Mouse (Mus musculus) adrenal gland, postnatal 25 days (tissue): ENCODE results near the gene Rbms3. TPM values are rescaled to one million over a fixed set of nuclear protein-coding genes. Genes with fewer than 3 reads are reported as not detected.

Experiments
- DNase-seq: peaks from one replicate; pipeline ENCODE4 v3.0.0; 2021; ENCODE audit warnings: mixed read lengths
- total RNA-seq: library from RNA; stranded (reverse); gene quantifications from 2 replicates; pipeline ENCODE4 v1.2.3, GENCODE M21; 2021

The Rbms3 gene
- total RNA-seq, 1 experiment from 2014 or later: 26.5 TPM

DNA sequence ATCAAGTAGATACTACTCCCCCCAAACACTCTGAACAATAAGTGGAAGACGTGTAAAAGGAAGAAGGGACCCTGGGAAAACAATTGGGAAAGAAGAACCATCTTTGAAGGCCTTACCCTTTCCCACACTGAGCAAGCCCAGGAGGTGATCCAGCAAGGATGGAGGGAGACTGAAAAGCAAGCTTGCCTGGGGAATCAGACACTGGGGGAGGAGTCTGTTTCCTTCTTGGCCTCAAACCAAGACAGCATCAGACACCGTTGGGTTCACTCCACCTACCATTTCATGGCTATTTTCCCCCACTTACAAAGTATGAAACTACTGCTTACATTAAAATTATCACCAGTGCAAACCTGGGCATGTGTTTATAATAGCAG is 587.7 kb downstream of the Rbms3 start:
- DNase-seq: no peak

DNA sequence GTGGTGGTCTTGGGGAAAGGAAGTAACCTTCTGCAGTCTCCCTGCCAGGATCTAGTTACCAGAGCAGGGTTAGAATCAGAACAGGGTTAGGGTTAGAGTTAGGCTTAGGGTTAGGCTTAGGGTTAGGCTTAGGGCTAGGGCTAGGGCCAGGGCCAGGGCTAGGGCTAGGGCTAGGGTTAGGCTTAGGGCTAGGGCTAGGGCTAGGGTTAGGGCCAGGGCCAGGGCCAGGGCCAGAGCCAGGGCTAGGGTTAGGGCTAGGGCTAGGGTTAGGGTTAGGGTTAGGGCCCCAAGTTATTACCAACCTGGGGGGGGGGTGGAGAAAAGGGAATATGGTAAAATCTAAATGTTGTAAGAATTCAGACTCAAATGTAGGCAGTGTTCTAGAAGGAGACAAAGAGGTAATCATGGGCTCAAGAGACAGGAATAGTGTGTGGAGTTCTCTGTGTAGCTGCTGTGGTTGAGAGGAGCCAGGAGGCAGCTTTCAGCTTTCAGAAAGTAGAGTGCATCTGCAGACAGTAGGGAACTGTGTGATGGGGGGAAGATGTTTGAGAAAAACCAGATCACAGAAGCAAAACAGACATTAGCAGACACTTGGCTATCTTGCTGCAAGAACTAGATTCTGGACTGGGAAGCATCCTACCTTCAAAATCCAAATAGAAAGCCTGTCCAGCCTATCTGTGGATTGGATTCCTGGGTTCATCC is 588.3 kb downstream of the Rbms3 start:
- DNase-seq: no peak

- DNase-seq: peak; percentile 65
Observed at GRCm38 (mm10) chr9:117039941-117040453, 589.7 kb downstream of the Rbms3 start.

DNA sequence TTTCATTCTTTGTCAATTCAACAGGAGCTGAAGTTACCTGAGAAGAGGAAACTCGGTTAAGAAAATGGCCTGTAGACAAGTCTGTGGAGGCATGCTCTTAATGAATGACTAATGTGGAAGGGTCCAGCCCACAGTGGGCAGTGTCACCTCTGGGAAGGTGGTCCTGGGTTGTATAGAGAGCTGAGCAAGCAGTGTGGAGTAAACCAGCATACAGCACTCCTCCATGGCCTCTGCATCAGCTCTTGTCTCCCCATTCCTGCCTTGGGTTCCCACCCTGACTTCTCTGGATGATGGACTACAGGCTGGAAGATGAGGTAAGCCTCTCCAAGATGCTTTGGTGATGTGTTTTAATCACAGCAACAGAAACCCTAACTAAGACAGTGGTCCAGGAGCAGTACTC is 597.0 kb downstream of the Rbms3 start:
- DNase-seq: no peak

DNA sequence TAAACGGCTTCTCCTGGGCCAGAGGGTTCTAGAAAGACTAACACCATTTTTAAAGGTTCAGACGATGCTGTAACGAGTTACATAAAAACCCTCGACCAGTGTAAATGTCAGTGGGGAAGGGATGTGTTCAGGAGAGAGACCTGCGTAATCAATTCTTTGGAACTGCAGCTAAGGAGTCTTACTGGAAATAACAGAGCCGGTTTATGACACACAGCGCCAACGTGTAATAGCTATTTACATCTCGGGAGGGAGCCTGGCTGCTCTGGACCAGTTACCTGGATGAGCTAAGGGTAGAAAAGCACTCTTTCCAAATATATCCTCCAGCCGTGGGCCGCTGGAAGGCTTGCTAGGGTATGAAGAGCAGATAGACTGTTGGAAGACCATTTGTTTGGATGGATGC is 598.5 kb downstream of the Rbms3 start:
- no peak for DNase-seq

- peak; percentile 93 for DNase-seq
Observed at GRCm38 (mm10) chr9:117030837-117031236, 598.9 kb downstream of the Rbms3 start.

DNA sequence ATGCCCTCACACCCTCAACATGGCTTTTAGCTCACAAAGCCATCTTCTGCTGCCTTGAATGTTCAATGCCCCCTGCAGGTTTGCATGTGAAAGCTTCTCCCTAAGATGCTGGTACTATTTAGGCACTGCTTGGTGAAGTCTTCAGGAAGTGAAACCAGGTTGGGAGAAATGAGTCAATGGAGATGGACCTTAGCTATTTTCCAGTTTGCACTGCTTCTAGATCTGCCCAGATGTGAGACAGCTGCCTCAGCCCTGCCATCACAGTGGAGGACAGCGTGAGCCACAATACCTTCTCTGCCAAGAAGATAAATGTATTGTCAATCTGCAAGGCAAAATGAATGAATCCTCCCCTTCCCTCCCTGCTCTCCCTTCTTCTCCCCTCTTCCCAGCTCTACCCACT is 599.8 kb downstream of the Rbms3 start:
- DNase-seq: no peak

GRCm38 (mm10) chr9:117028586-117028985 is 601.1 kb downstream of the Rbms3 start:
- DNase-seq: no peak

DNA sequence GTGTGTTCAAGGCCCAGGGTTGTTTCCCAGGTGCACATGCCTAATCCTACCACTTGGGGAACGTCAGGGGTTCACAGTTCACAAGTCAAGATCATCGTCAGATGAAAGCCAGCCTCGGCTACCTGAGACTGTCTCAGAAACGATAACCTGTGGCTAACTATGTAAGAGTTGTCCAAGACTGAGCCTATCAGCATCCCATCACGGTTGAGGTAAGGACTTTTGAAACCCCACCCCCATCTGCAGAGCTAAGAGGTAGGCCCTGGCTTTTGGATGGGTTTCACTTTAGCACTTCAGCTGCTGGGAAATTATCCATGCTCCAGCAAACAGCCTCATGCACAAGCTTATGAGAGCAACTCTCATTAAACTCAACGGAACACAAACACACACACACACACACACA is 607.6 kb downstream of the Rbms3 start:
- no peak for DNase-seq

DNA sequence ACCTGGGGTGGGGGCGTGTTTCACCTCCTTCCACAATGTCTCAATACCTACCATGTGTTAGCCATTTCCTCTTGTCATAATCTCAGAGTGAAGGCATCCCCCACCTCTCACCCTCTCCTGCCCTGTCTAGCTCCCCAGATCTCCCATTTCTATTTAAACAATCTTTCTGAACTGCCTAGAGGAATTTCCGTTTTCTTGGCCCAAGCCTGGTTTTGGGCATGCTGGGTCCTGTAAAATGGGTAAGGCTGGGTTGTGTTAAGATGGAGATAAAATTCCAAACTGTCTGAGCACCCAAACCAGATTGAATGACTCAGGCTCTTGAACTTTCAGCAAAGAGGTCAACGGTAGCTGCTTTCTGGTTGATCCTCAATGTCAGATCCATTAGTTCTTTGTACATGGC is 608.2 kb downstream of the Rbms3 start:
- no peak for DNase-seq

DNA sequence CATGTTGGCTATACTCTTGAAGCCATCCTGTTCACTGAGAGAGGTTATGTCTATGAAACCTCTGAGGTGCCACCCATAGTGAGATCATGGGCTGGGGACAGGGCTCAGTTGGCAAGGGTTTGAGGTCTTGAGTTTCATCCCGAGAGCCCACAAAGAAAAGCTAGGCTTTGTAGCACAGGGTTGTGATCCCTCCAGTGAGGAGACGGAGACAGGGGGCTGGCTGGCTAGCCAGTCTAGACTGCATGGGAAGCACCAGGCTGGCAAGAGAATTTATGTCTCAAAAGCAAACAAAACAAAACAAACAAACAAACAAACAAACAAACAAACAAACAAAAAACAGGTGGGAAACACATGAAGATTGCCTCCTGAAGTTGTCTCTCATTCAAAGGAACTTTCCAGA is 609.5 kb downstream of the Rbms3 start:
- no peak for DNase-seq

- DNase-seq: no peak
Observed at GRCm38 (mm10) chr9:117018741-117019163, 611.0 kb downstream of the Rbms3 start.

DNA sequence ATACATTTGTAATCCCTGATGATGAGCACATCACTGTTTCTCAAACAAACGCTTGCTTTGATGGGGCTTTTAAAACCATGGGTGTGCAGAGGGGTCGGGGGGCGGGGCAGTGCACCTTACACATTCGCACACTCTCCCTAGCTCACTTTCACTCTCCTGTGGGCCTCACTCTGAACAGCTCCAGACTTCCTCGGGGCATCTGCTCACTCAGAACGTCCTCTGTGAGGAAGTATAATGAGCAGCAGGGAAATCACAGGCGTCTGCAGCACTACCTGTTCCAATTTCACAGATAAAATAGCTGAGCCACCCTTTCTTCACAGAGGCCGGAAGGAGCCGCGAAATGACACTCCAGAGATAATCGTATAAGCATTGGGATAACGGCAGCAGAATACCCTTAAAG is 611.4 kb downstream of the Rbms3 start:
- no peak for DNase-seq

GRCm38 (mm10) chr9:117016605-117017319 is 613.0 kb downstream of the Rbms3 start:
- no peak for DNase-seq

DNA sequence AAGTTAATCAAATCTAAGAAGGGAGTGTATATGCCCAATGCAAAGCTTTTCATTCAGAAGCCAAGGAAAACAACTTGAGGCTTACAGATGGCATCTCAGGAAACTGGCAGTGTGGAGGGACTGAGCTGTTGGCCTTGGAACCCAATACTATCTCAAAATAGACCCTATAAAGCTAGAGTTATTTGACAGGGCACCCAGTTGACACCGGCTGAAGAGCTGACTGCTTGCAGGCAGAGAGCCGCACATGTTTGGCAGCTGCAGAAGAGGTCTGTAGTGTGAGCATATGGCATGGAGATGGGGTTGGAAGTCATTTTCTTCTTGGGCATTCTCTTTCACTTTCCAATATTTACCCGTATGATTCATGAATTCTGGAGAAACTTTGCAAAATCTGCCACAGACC is 616.3 kb downstream of the Rbms3 start:
- no peak for DNase-seq

DNA sequence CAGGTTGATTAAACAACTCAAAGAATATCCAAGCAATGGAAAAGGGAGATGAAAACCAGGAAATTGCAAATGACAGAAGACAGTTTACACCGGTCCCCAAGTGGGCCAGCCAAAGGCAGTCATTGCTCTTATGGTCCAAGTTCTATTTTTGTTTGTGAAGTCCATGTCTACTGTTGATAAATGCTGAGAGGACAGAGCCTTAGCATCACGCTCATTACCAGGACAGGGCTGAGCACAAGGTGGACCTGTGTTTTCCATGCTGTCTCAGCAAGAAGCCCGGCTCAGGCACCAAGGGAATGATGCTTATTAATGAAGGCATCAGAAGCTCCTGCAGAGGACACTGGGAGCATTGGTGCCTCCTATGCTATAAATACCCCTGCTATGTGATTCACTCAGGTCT is 618.9 kb downstream of the Rbms3 start:
- DNase-seq: no peak

DNA sequence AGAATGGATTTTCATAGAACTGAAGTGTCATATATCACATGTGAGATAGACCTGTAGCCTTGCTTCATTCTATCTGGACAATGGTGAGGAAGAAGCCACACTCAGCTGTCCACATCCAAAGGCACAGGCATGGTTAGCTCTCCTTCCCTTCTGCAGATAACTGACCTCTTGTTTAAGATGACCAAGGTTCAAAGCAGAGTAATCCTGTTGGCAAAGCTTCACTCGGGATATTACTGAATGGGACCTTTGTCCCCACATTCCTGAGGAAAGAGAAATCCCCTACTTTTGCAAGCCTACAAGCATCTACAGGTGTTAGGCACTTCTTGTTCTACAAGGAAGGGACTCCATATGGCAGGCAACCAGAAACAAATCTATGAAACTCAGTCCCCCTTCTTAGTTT is 621.5 kb downstream of the Rbms3 start:
- DNase-seq: no peak

DNA sequence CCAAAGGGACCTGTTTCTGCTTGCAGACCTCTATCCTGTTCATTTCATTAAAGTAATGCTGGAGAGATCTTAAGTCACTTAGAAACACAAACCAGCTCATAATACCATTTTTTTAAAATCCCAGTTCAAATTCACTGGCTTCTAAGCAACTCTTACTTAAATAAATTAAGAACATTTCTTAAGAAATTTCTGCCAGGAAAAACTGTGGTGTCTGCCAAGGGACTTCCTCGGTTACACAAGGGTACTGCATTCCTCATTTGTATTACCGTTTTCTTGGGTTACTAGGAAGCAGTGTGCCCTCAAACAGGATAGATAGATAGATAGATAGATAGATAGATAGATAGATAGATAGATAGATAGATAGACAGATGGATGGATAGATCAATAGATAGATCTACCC is 627.6 kb downstream of the Rbms3 start:
- no peak for DNase-seq

- no peak for DNase-seq
Observed at GRCm38 (mm10) chr9:116999186-116999585, 630.5 kb downstream of the Rbms3 start.

- no peak for DNase-seq
Observed at GRCm38 (mm10) chr9:116990321-116990720, 639.4 kb downstream of the Rbms3 start.

GRCm38 (mm10) chr9:116980801-116981200 is 648.9 kb downstream of the Rbms3 start:
- no peak for DNase-seq

DNA sequence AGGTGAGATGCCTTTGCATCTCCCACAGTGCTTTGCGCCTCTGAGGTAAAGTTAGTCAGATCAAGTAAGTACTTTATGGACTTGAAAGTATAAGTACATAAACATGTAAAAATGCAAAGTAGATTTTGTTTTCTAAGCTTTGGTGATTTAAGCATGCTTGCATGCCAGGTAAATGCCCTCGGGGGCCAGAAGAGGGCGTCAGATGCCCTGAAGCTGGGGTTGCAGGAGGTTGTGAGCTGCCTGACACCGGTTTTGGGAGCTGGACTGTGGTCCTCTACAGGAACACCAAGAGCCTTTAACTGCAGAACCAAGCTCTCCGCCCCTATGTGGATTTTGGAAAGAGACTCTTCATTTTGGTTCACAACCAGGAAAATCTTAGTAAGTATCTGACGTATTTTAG is 652.3 kb downstream of the Rbms3 start:
- DNase-seq: no peak

- DNase-seq: no peak
Observed at GRCm38 (mm10) chr9:116976575-116977408, 652.9 kb downstream of the Rbms3 start.
